Mouse (Mus musculus) right cerebral cortex, postnatal 25 days (tissue): ENCODE results near the gene Prpf39.

ENCODE experiments used
- DNase-seq: peaks from one replicate; pipeline ENCODE4 v3.0.0; 2022

Gene Prpf39

DNA sequence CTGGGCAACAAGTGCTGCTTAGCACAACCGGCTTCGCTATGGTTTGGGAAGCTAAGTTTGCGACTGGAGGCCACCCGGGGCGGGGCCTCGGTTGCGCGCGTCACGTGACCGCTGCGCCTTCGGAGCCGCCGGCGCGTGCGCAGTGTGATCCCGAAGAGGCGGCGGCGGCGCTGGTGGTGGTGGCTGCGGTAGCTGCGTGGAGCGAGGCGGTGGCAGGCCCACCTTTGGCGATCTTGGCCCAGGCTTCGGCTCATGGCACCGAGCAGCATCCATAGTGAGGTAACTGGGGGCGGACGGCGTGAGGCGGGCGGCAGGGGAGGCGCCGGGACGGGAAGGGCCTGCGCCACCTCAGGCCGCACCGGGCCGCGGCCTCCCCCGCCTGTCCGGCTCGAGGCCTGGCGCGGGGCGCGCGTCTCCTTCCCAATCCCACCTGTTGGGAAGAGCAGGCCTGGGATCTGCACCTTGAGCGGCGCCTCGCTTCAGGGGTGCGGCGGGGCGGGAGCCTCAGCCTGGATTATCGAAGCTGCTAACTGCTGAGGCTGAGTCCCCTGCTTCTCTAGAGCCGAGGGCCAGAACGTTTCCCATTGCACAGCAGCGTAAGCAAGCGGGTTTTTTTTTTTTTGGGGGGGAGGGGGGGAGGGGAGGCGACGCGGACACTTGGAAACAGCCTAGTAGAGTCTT is at the start of gene Prpf39:
TSS of gene Prpf39 (plus strand) at position 144 of the 681 bp plus-strand sequence.
- peak; percentile 93 for DNase-seq

DNA sequence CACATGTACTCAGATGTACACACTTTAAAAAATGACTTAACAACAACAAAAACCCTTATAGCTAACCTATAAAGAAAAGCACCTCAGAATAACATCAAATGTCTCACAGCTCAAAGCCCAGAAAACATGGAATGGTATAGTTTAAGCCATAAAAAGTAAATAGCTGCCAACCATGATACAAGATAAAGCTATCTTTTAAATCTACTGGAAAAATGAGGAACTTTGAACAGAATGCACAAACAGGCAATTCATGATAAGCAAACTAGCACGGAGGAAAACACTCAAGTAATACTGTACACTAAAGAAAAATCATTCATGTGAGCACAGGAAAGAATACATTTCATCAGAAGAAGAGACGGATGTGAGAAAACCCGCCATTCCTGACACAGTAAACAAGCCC is 28.4 kb upstream of the Prpf39 start:
- no peak for DNase-seq

DNA sequence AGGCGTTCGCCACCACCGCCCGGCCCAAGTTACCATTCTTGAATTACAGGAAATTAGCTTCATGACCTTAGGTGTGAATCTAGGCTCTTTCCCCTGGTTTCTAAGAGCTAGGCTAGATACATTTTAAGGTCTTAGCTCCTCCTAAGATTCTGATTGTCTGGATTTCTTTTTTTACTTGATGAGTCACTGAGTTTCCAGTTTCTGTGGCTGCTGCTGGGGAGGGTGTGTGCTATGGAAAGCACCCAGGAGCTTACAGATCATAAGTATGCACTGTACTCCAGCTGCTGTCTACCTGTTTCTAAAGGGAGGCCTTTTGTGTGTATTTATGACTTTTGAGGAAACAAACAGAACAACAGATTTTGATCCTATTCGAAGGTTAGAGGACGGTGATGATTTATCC is 13.3 kb upstream of the Prpf39 start:
- DNase-seq = no peak

DNA sequence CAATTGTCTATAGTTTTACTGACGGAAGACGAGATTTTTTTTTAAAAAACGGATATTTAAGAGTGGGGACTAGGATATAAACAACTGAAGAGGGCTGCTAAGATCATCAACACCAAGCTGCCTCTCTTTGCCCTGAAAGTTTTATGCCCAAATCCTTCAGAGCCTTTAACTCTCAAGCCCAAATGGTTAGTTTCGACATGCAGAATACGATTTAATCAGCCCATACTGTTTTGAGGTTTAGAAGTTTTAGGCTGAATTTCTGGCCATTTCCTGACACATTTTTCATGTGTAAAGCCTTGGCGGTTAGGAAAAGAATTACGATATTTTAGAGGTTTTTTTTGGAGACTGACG is 319 bp upstream of the Prpf39 start:
- no peak for DNase-seq

GRCm38 (mm10) chr12:65036892-65037545 is 886 bp downstream of the Prpf39 start:
- DNase-seq = no peak

DNA sequence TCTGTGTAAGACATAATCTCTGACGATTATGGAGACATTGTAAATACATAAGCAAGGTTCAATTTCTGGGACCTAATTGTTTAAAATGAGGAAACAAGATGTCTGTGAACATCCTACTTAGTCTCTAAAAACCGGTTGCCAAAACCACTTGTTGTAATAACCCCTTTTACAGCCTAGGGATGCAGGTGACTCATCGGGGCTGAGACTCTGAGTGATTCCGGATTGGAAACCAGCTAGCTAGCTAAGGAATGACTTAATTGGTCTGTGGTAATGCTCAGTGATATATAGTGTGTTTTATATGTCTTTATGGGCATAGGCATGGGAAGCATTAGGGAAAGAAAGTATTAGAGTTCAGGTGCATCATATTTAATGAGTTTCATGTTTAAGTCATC is 1.4 kb downstream of the Prpf39 start:
- DNase-seq = no peak

- no peak for DNase-seq
Measured at GRCm38 (mm10) chr12:65048799-65049198, 12.7 kb downstream of the Prpf39 start.

DNA sequence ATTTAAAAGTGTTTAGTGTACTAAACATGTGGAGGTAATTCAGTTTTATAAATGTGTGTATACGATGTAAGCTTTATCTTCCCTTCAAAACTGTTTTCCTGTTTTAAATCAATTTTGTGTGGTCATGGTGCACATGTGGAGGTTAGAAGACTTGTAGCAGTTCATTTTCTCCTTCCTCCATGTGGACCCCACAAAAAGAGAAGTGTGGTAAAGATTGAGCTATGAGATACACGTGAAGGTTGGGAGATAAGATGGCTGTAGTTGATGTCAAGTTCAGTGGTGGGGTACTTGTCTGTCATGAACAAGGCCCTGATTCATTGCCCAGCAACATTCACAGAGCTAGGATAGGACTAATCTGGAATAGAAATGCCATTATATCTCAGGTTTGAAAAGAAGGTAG is 22.1 kb downstream of the Prpf39 start:
- no peak for DNase-seq

DNA sequence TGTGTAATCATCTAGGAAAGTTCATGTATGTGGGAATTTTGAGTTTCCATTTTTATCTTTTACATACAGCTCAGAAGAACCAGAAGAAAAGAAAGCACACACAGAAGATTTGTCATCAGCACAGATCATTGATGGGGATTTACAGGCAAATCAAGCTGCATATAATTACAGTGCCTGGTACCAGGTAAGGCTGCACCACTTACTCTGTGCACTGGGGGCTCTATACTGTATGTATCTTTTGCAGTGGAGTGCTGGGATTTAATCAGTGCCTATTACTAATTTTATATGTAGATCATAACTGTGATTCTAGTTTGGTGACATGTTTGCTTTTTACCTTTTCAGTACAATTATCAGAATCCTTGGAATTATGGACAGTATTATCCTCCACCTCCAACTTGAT is 24.9 kb downstream of the Prpf39 start:
- DNase-seq = no peak

DNA sequence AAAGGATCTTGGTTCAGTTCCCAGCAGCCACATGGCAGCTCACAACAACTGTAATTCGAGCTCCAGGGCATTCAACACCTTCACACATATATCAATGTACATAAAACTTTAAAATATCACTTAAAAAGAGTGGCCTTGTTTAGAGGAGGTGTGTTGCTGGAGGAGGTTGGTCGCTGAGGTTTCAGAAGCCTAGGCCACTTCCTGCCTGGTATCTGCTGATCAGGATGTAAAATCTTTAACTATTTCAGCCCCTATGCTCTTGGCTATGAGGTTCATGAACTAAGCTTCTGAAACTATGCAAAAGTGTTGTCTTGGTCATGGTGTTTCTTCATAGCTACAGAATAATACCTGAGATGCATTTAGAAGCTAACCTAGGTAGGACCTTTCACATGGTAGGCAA is 29.1 kb downstream of the Prpf39 start:
- DNase-seq = no peak

DNA sequence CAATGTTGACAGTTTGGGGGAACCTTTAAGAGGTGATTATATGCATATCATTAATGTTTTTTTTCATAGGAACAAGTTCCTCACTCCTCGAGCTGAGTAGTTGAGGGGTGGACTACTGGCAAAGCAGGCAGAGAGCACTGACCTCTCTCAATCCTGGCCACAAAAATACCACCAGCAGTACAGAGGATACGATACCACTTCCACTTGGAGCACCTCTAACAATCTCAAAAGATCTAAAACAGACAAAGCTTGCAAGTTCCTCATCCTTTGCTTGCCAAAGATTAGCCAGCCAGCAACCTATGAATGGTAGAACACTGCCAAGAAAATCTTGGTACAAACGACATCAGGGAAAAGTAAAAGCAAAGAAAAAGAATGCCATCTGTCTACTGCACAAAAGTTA is 30.1 kb downstream of the Prpf39 start:
- no peak for DNase-seq

GRCm38 (mm10) chr12:65068409-65068808 is 32.3 kb downstream of the Prpf39 start:
- DNase-seq = no peak

DNA sequence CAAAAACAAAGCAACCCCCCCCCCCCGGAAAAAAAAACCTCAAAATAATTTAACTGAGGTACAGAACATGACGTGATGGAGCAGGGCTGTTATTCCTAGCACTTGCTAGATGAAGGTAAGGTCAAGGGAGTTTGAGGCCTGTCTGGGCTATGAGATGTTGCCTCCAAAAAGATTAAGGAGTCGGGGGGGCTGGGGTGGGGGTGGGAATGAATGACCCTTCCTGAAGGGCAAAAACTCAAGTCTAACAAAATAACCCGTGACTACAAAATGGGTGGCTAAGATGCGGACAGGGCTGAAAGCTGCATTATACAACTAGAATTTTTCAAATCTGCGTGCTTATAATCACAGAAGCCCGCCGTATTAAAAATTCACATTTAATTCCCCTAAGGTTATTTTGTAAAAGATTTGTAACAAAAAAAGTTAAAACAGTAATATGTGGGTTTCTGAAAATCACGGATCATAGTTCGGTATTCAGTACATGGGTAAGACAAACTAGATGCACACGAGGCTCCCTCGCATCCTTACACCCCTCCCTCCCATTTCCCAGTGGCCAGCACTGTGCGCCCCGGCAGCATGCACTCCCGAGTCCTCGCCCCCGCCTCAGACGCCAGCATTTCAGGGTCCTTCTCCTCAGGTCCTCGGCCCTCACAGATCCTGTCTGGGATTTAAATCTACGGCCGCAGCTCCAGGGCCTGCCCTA is 36.9 kb downstream of the Prpf39 start:
- no peak for DNase-seq

- DNase-seq = peak; percentile 98
Measured at GRCm38 (mm10) chr12:65073611-65074178, 37.6 kb downstream of the Prpf39 start, which contains the start of gene Fkbp3. Gene Fkbp3 (minus strand): TSS chr12:65074007.

- no peak for DNase-seq
Measured at GRCm38 (mm10) chr12:65074651-65075050, 38.5 kb downstream of the Prpf39 start.

GRCm38 (mm10) chr12:65075085-65075732 is 39.1 kb downstream of the Prpf39 start, which contains the start of gene Fancm:
Gene Fancm (plus strand): TSS chr12:65075603.
- peak; percentile 91 for DNase-seq

DNA sequence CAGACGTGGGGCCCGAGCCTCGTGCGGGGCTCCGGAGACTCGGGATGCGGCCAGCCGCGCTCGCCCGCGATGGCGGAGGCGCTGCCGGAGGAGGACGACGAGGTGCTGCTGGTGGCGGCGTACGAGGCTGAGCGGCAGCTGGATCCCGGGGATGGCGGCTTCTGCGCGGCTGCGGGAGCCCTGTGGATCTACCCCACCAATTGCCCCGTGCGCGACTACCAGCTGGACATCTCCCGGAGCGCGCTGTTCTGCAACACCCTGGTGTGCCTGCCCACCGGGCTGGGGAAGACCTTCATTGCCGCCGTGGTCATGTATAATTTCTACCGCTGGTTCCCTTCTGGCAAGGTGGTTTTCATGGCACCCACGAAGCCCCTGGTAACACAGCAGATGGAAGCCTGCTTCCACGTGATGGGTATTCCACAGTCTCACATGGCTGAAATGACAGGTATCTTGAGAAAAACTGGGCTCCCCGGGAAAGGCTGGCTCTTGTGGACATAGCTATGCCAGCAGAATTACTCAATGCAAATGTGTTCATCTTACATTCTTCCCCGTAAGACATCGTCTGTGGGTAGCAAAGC is 39.7 kb downstream of the Prpf39 start:
- no peak for DNase-seq

DNA sequence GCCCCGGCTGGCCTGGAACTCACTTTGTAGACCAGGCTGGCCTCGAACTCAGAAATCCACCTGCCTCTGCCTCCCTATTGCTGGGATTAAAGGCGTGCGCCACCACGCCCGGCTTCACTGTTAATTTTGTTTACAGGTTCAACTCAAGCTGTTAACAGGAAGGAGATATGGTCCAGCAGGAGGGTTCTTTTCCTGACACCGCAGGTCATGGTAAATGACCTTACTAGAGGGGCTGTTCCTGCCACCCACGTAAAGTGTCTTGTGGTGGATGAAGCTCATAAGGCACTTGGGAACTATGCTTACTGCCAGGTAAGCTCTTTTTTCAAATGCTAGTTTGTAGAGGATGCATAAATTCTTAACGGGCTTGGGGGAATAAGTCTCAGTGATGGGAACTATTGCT is 40.8 kb downstream of the Prpf39 start:
- DNase-seq = no peak

GRCm38 (mm10) chr12:65108746-65109145 is 72.6 kb downstream of the Prpf39 start:
- no peak for DNase-seq

- DNase-seq = no peak
Measured at GRCm38 (mm10) chr12:65111503-65111902, 75.4 kb downstream of the Prpf39 start.

DNA sequence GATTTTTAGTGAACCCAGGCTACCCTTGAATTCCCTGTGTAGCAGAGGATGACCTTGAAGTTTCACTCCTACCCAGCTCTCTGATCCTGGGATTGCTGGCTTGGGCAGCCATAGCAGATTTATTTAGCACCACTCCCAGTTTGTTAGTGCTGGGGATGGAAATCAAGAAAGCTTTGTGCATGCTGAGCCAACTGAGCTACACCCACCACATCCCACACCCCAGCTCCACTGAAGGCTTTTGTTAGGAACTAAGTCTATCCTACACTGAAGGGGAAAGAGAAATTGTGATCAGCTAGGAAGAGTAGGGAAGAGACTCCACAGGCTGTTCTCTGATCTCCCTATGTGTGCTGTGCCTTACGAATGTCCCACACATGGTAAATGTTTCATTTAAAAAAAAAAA is 76.7 kb downstream of the Prpf39 start:
- DNase-seq = no peak
